In the genomic region with DNA sequence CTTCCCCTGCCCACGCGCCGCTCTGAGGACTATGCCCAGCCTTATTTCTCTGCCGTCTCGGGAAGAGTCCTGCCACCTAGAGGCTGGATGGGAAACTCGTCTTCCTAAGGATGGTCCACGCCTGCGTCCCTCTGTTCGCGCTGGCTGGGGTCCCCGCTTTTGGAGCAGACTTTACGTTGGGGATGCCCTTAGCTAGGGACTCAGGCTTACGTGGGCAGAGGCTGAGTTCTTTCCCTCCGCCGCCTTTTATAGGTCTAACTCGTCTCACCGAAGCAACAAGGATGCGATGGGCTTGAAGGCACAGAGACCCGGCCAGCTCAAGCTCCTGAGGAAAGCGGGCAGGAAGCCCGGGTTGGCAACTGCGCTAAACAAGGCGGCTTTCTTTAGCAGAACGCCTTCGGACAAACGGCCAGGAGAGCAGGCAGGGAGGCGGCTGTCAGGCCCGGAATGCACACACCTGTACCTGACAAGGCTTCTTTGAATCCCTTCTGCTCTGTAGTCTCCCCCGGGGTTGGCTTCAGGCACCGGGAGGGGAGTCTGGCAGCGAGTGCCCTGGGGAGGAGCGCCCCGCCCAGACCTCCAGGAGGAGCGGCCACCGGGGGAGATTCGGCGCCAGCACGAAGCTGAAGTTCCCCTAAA, we compare ENCODE assay signal across 7 mouse cellular contexts. TPM values are rescaled to one million over a fixed set of nuclear protein-coding genes. Genes with fewer than 3 reads are reported as not detected.
DNase-seq lines count a peak whose midpoint lies in the region; ATAC-seq and TF ChIP-seq lines count a peak whose summit lies in the region.

No protein-coding gene starts in this region.

- peak; percentile 66; the same call in 1 of the 2 replicates for ATAC-seq in heart, embryonic 14.5 days (ENCODE audit: insufficient number of reproducible peaks, insufficient read depth, low FRiP score, low read depth)
- ATAC-seq in liver, embryonic 11.5 days (replicated peaks; ENCODE audit: low FRiP score): peak; percentile 63
- 0 out of 2 replicates have a peak, but pooled peaks have one; percentile 31 for ATAC-seq in monocyte, adult 5-6 weeks (replicated peaks; ENCODE audit: insufficient number of reproducible peaks, low FRiP score, low TSS enrichment, poor library complexity, severe bottlenecking)

- peak; percentile 89 for DNase-seq in embryo, embryonic 11 days
- DNase-seq in kidney, postnatal 14 days: peak; percentile 44
- DNase-seq in liver, embryonic 11.5 days (ENCODE audit: low spot score): peak; percentile 66
- DNase-seq in testis, postnatal 10 days (ENCODE audit: low spot score): peak; percentile 55

- H3K9ac ChIP-seq in heart, embryonic 14.5 days (ENCODE audit: low read length): peak overlapping the region; percentile 12; the same call in 1 of the 2 replicates
- H3K9ac ChIP-seq in liver, embryonic 11.5 days (ENCODE audit: low read depth, low read length): no peak overlapping the region

- no peaks in the 10 kb centered on the region for H3K36me3 ChIP-seq in heart, embryonic 14.5 days (ENCODE audit: control insufficient read depth, insufficient read depth, low read length)
- H3K36me3 ChIP-seq in liver, embryonic 11.5 days (ENCODE audit: control insufficient read depth, insufficient read depth, low read length): no peaks in the 10 kb centered on the region

- TF ChIP-seq POLR2A in bone marrow macrophage, adult 2 months (IDR thresholded peaks at IDR 0.05; ENCODE audit: borderline replicate concordance, low read depth, low read length): no peak

- peaks cover 21% of the 10 kb centered on the region for H3K27me3 ChIP-seq in heart, embryonic 14.5 days (ENCODE audit: control insufficient read depth, insufficient read depth, low read length)
- H3K27me3 ChIP-seq in liver, embryonic 11.5 days (replicated peaks; ENCODE audit: control insufficient read depth, insufficient read depth, low read length): peaks cover 15% of the 10 kb centered on the region

- under 1% methylated on average over 38 of the region's 38 CpGs for WGBS in heart, embryonic 14.5 days
- under 1% methylated on average over 38 of the region's 38 CpGs for WGBS in liver, embryonic 11.5 days

- peak overlapping the region; percentile 66 for H3K4me3 ChIP-seq in bone marrow macrophage, adult 2 months (ENCODE audit: insufficient read depth, low read length)
- H3K4me3 ChIP-seq in heart, embryonic 14.5 days (ENCODE audit: control insufficient read depth in 1 of 2, insufficient read depth in 1 of 2, low read depth in 1 of 2, low read length in 2 of 2): peak overlapping the region; percentile 38 to 54
- peak overlapping the region; percentile 30 for H3K4me3 ChIP-seq in liver, embryonic 11.5 days (ENCODE audit: low read depth, low read length)

- no peak overlapping the region for H3K27ac ChIP-seq in bone marrow macrophage, adult 2 months (ENCODE audit: insufficient read depth, low read depth, low read length)
- H3K27ac ChIP-seq in heart, embryonic 14.5 days (replicated peaks in 1 of 2; ENCODE audit: control insufficient read depth in 1 of 2, insufficient read depth in 1 of 2, low read depth in 2 of 2, low read length in 2 of 2): no peak overlapping the region
- H3K27ac ChIP-seq in liver, embryonic 11.5 days (ENCODE audit: low read depth, low read length): no peak overlapping the region

- TF ChIP-seq CTCF in bone marrow macrophage, adult 2 months (IDR thresholded peaks at IDR 0.05; ENCODE audit: low read depth, low read length): peak; percentile 57

- H3K4me1 ChIP-seq in bone marrow macrophage, adult 2 months (ENCODE audit: control insufficient read depth, insufficient read depth, low read length): no peaks in the 10 kb centered on the region
- H3K4me1 ChIP-seq in heart, embryonic 14.5 days (ENCODE audit: control insufficient read depth in 2 of 2, insufficient read depth in 2 of 2, low read length in 2 of 2): 0 out of 4 replicates have a peak, but pooled peaks cover 0 to 2% of the 10 kb centered on the region in 2 experiments
- H3K4me1 ChIP-seq in liver, embryonic 11.5 days (replicated peaks; ENCODE audit: control insufficient read depth, insufficient read depth, low read length): no peaks in the 10 kb centered on the region; the same call in 1 of the 2 replicates

- H3K9me3 ChIP-seq in heart, embryonic 14.5 days (ENCODE audit: control insufficient read depth, low read length): peaks cover 3% of the 10 kb centered on the region; the same call in 1 of the 2 replicates
- no peaks in the 10 kb centered on the region for H3K9me3 ChIP-seq in liver, embryonic 11.5 days (ENCODE audit: control insufficient read depth, low read length)

- peak overlapping the region; percentile 79 for H3K4me2 ChIP-seq in heart, embryonic 14.5 days (ENCODE audit: low read length)
- H3K4me2 ChIP-seq in liver, embryonic 11.5 days: peak overlapping the region; percentile 64

RNA-seq across cellular contexts. Expression of gene Foxi3, which starts 56.6 kb away (rescaled TPM):
- polyA plus RNA-seq in bone marrow macrophage, adult 2 months (2012; ENCODE audit: insufficient read depth, insufficient read length, missing spikeins): not detected in 2 replicates
- not detected in 2 replicates for polyA plus RNA-seq in heart, embryonic 14.5 days (2014; fragmentation: Nextera tagmentation; extraction: Ambion mirVana)
- not detected in 2 replicates for polyA plus RNA-seq in liver, embryonic 11.5 days (2014; fragmentation: Nextera tagmentation; extraction: Ambion mirVana)
- total RNA-seq in monocyte, adult 5-6 weeks (2017): not detected in 3 replicates
